Mouse (Mus musculus): Measurements from ENCODE around the gene Smox.

GRCm38 (mm10) chr2:131550906-131551305 lies 59.6 kb downstream of the Smox start:
- TF ChIP-seq USF1 (IDR thresholded peaks at IDR 0.05; ENCODE audit: low read depth, low read length) (no peak), ZMIZ1 (IDR thresholded peaks at IDR 0.05; ENCODE audit: low read depth, low read length) (no peak)
